Mouse (Mus musculus) liver, adult 2 months (tissue): ENCODE data around the gene Fbxo42. TPM values are rescaled to one million over a fixed set of nuclear protein-coding genes. Genes with fewer than 3 reads are reported as not detected.

Experiments
- DNase-seq: peaks from one replicate; pipeline ENCODE4 v3.0.0-alpha.2; 2011; ENCODE audit warnings: low read depth, low spot score; ENCODE audit errors: extremely low read depth
- H3K27ac ChIP-seq: fragments of 200-500 bp; replicated peaks from 2 replicates; pipeline ENCODE4 v1.5.1; 2012; ENCODE audit warnings: low read depth, mild to moderate bottlenecking, control low read depth, inconsistent platforms, low read length; ENCODE audit not compliant: insufficient read depth
- H3K27me3 ChIP-seq: fragments of 200-500 bp; 2 replicates; pipeline ENCODE4 v1.6.1; 2012; ENCODE audit warnings: mild to moderate bottlenecking, moderate library complexity, low read length, inconsistent platforms; ENCODE audit not compliant: control insufficient read depth, insufficient read depth
- H3K36me3 ChIP-seq: fragments of 200-500 bp; 2 replicates; pipeline ENCODE4 v1.6.1; 2012; ENCODE audit warnings: low read length, inconsistent platforms; ENCODE audit not compliant: control insufficient read depth, insufficient read depth
- H3K4me1 ChIP-seq: fragments of 200-500 bp; 2 replicates; pipeline ENCODE4 v1.6.1; 2011; ENCODE audit warnings: low read length; ENCODE audit not compliant: control insufficient read depth, insufficient read depth
- H3K4me3 ChIP-seq: fragments of 200-500 bp; 2 replicates; pipeline ENCODE4 v1.5.1; 2011; ENCODE audit warnings: low read depth, mild to moderate bottlenecking, control low read depth, low read length, moderate library complexity; ENCODE audit not compliant: insufficient read depth
- H3K79me2 ChIP-seq: fragments of 200-500 bp; 2 replicates; pipeline ENCODE4 v1.6.1; 2012; ENCODE audit warnings: inconsistent platforms, mild to moderate bottlenecking, low read length, moderate library complexity; ENCODE audit not compliant: control insufficient read depth, insufficient read depth
- H3K9ac ChIP-seq: fragments of 200-500 bp; 2 replicates; pipeline ENCODE4 v1.6.1; 2012; ENCODE audit warnings: low read depth, mild to moderate bottlenecking, control low read depth, inconsistent platforms, low read length
- CTCF ChIP-seq: fragments of 200-500 bp; IDR thresholded peaks from 2 replicates; pipeline ENCODE4 v1.5.1; 2011; ENCODE audit warnings: low read depth, low read length, control low read depth
- POLR2A ChIP-seq: fragments of 200-500 bp; IDR thresholded peaks from 2 replicates; pipeline ENCODE4 v1.6.1; 2011; ENCODE audit warnings: low read length, control low read depth; ENCODE audit not compliant: insufficient read depth; ENCODE audit errors: extremely low read depth
- WGBS: fragments of 180-500 bp; shearing (Covaris S2); methylation state at CpG from one replicate; pipeline ENCODE4 v1.1.7; 2018; 5-methylcytosine and 5-hydroxymethylcytosine counted together
- polyA plus RNA-seq: library from polyadenylated mRNA; depleted of rRNA; stranded (reverse); fragments of >200 nt; gene quantifications from 2 replicates; pipeline ENCODE4 v1.2.3, GENCODE M21; 2012
- total RNA-seq: library from RNA; depleted of rRNA; stranded (reverse); fragments of >200 nt; gene quantifications from 2 replicates; pipeline ENCODE4 v1.2.3, GENCODE M21; 2014

Gene Fbxo42
- total and polyA plus RNA-seq, 2 experiments: 2.0 to 6.3 TPM

DNA sequence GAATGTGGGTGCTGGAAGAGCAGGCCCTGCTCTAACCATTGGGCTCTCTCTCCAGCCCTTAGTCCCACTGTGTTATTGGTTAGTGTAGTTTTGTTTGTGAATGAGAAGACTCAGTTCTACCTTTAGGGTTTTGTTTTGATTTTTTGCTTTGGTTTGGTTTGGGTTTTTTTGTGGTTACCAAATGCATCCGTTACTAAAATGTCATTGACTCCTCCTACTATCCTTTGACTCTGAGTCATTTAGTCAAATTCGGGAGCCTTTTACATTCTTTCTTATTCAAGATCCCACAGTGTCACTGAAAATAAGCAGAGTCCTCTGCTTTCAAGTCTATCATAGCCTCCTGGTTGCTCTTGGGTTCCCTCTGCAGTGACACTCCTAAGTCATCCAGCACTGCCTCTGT is 36.2 kb downstream of the Fbxo42 start:
- peaks cover 9% of the 10 kb centered on the region; the same call in 1 of the 2 replicates for H3K79me2 ChIP-seq
- peaks cover 20% of the 10 kb centered on the region for H3K4me1 ChIP-seq
- H3K27me3 ChIP-seq: no peaks in the 10 kb centered on the region
- WGBS: 93% methylated on average over 2 of the region's 2 CpGs
- no peak overlapping the region for H3K9ac ChIP-seq
- H3K4me3 ChIP-seq: no peak overlapping the region
- no peak for DNase-seq
- H3K36me3 ChIP-seq: peaks cover 5% of the 10 kb centered on the region; the same call in 1 of the 2 replicates
- H3K27ac ChIP-seq: no peak overlapping the region
- no peak for TF ChIP-seq POLR2A
- TF ChIP-seq CTCF: no peak

DNA sequence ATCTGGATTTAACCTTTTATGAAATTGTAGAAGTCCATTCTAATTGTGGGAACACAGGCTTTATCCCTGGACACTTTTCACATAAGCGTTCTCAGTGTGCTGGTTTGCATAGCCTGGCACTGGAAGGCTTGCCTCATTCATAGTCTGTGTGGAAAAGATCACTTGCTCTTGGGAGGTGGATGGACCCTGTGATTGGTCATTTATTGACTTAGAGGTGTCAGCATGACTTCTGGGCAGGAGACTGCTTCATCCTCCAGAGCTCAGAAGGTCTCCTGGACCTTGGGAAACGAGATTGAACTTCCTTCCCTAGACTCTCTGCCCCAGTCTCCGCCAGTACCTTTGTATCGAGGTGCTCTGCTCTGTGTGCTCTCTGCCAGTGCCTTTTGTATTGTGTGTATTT is 36.7 kb downstream of the Fbxo42 start:
- DNase-seq: no peak
- Histone ChIP-seq H3K27me3 (no peaks in the 10 kb centered on the region), H3K27ac (no peak overlapping the region), H3K4me3 (no peak overlapping the region), H3K79me2 (peaks cover 4% of the 10 kb centered on the region; the same call in 1 of the 2 replicates), H3K4me1 (peaks cover 21% of the 10 kb centered on the region), H3K36me3 (peaks cover 5% of the 10 kb centered on the region; the same call in 1 of the 2 replicates), H3K9ac (no peak overlapping the region)
- WGBS: 93% methylated on average over 4 of the region's 4 CpGs
- no peak for TF ChIP-seq POLR2A
- TF ChIP-seq CTCF: no peak

DNA sequence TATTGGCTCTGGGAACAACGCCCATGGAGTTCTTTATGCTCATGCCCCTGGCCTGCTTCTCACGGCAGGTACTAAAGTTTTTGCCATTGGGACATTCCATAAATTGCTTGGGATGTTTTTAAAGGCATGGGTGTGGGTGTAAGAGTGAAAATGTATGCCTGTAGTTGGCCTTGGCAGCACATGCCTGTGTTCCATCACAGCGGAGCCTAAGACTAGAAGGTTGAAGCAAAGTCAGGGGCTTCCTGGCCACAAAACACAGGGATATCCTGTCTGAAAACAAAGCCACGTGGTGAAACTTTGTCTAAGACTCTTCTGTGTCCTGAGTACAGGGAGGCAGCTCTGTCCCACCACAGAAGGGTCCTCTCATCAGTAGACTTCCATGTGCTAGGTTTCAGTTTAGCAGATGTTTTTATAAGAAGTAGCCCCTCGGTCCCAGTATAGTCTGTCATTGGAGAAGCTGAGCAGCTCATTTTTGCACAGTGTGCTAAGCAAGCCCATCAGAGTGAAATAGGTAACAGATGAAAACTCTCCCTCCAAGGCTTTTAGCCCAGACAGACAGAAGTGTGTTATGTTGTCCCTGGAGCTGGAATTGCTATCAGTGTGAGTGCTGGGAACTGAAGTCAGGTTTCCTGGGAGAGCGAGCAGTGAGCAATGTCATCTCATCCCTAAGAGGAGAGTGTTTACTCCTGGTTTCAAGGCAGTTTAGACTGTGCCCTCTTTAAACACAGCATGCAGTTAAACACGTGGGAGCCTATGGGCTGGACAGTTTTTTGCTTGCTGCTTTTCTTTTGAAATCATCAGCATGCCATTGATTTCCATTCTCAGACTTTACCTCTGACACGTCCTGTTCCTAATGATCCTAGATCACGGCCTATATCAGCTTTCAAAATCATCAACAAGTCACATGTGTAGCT is 39.5 kb downstream of the Fbxo42 start:
- DNase-seq: peak; percentile 47
- peak overlapping the region; percentile 55; the same call in 1 of the 2 replicates for H3K27ac ChIP-seq
- WGBS: 42% methylated on average over 9 of the region's 9 CpGs
- peaks cover 21% of the 10 kb centered on the region for H3K4me1 ChIP-seq
- no peak for TF ChIP-seq CTCF
- no peak for TF ChIP-seq POLR2A
- no peak overlapping the region for H3K9ac ChIP-seq
- H3K4me3 ChIP-seq: no peak overlapping the region
- H3K79me2 ChIP-seq: no peaks in the 10 kb centered on the region
- H3K36me3 ChIP-seq: peaks cover 1% of the 10 kb centered on the region; the same call in 1 of the 2 replicates
- H3K27me3 ChIP-seq: no peaks in the 10 kb centered on the region

DNA sequence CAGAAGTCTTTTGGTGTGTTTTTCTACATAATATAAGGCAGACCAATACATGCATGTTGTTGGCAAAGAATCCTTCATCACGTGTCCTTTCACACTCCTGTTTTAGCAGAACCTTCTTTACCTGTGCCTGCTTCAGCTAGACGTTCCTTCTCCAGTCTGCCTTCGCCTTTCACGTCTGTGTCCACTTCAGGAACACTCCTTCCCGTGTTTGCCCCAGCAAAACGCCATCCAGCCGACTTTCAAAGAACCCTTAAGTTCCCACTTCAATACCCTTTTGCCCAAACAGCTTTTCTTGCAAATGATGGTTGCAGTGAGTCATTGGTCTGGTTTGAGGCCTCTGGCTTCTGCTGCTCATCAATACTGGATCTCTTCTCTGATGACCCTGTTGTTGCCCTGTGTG is 43.6 kb downstream of the Fbxo42 start:
- Histone ChIP-seq H3K4me1 (peaks cover 15% of the 10 kb centered on the region), H3K36me3 (peaks cover 3% of the 10 kb centered on the region; the same call in 1 of the 2 replicates), H3K27me3 (no peaks in the 10 kb centered on the region), H3K27ac (no peak overlapping the region), H3K79me2 (no peaks in the 10 kb centered on the region), H3K9ac (no peak overlapping the region), H3K4me3 (no peak overlapping the region)
- TF ChIP-seq POLR2A (no peak), CTCF (no peak)
- WGBS: 94% methylated on average over 7 of the region's 7 CpGs
- no peak for DNase-seq

DNA sequence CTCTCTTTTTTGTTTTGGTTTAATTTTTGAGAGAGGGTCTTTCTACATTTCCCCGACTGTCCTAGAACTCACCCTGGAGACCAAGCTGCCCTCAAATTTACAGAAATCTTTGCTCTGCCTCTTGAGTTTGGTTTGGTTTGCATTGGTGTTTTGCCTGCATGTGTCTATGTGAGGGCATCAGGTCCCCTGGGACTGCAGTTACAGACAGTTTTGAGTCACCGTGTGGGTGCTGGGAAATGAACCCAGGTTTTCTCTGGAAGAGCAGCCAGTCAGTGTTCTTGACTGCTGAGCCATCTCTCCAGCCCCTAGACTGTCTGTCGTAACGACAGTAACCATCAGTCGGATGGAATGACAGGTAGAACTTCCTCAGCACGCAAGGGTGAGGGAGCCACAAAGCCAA is 46.8 kb downstream of the Fbxo42 start:
- no peak overlapping the region for H3K4me3 ChIP-seq
- no peak overlapping the region for H3K9ac ChIP-seq
- H3K4me1 ChIP-seq: no peaks in the 10 kb centered on the region
- H3K27me3 ChIP-seq: no peaks in the 10 kb centered on the region
- DNase-seq: no peak
- no peak overlapping the region for H3K27ac ChIP-seq
- no peaks in the 10 kb centered on the region for H3K79me2 ChIP-seq
- TF ChIP-seq POLR2A (no peak), CTCF (no peak)
- H3K36me3 ChIP-seq: peaks cover 13% of the 10 kb centered on the region
- 96% methylated on average over 6 of the region's 6 CpGs for WGBS

DNA sequence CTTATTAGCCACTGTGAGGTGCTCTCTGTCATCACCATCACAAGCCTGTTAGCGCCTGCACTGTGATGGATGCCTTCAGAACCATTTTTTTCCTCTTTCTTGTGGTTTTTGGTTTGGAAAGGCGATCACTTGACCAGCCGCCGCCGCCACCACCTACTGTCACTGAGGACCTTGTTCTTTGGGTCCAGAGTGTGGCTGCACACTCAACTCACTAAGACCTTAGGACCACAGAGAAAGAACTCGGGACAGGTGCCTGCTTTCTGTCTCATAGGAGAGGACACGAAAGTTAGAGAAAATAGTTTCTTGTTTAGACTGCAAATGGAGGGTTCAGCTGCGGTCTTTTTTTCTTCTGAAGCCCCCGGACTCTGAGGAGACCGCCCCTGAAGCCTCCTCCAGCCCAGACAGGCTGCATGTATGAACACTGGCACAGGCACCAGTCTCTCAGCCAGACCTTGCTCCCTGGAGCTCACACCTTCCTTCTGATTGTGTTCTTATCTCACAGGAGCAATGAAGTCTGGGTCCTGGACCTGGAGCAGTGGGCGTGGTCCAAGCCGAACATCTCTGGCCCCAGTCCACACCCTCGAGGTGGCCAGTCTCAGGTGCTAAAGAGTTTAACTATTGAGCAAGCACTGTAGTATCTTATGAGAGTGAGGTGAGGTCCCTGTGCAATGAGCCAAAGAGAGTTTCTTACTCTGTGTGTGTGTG is 49.4 kb downstream of the Fbxo42 start:
- WGBS: 96% methylated on average over 13 of the region's 13 CpGs
- H3K9ac ChIP-seq: no peak overlapping the region

More for the DNA sequence above, 49.4 kb downstream of the Fbxo42 start:
- no peak for DNase-seq
- Histone ChIP-seq H3K79me2 (no peaks in the 10 kb centered on the region), H3K27ac (no peak overlapping the region), H3K4me3 (no peak overlapping the region), H3K4me1 (no peaks in the 10 kb centered on the region), H3K36me3 (peaks cover 22% of the 10 kb centered on the region), H3K27me3 (no peaks in the 10 kb centered on the region)
- TF ChIP-seq CTCF: no peak
- no peak for TF ChIP-seq POLR2A
